11 mouse cellular contexts compared by ENCODE assay signal in the genomic region with DNA sequence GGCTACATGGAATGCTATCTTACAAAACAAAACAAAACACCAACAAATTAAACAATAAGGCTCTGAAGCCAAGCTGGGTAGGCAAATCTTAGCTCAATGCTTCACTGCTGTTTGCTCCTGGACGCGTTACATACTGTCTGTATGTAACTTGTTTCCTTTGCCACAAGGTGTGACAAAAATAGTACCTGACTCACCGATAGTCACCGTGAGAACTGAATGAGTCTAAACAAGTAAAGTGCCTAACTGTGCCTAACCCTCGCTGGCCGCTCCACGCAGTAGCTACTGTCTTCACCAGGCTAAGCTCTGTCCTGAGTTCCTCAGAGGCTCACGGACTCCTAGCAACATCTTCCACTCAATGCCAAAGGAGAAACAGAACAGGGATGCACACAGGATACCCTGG. TPM values are rescaled to one million over a fixed set of nuclear protein-coding genes. Genes with fewer than 3 reads are reported as not detected.
A peak's percentile ranks its signal among the peaks of the same experiment; 100 is the strongest.
DNase-seq lines count a peak whose midpoint lies in the region; ATAC-seq and TF ChIP-seq lines count a peak whose summit lies in the region.
"Had no signal": no experiment of that assay in that cellular context is flagged by ENCODE, and none has a peak within 500 bp of the region (broad histone marks: within the 10 kb centered on the region; RNA-seq: fewer than 3 reads in every experiment).

No protein-coding gene starts in this region.

- ATAC-seq in intestine, embryonic 14.5 days (replicated peaks; ENCODE audit: low FRiP score, low TSS enrichment, low read depth): no peak
- no peak for ATAC-seq in intestine, embryonic 16.5 days
- ATAC-seq in embryonic facial prominence, embryonic 13.5 days (ENCODE audit: insufficient number of reproducible peaks, insufficient read depth, low FRiP score, low TSS enrichment, low read depth): no peak
- ATAC-seq in hindbrain, embryonic 11.5 days (ENCODE audit: low FRiP score): no peak
- no peak for ATAC-seq in midbrain, postnatal 0 days (ENCODE audit: low FRiP score)
- ATAC-seq: inflammation-experienced regulatory T-cells, adult 6 months had no signal

- no peak for DNase-seq in intestine, embryonic 14.5 days (ENCODE audit: low spot score)
- no peak for DNase-seq in hindbrain, embryonic 11.5 days (ENCODE audit: low spot score)
- no peak for DNase-seq in midbrain, postnatal 0 days (ENCODE audit: low spot score)
- no peak for DNase-seq in spleen, adult 12 weeks (ENCODE audit: low spot score)
- DNase-seq in embryo, embryonic 10.5 days (ENCODE audit: low spot score): no peak
- DNase-seq in kidney, adult 18-20 months: no peak

- H3K36me3 ChIP-seq in intestine, embryonic 14.5 days (ENCODE audit: control insufficient read depth, insufficient read depth, low read length): peaks cover 40% of the 10 kb centered on the region
- 0 out of 2 replicates have a peak, but pooled peaks cover 3% of the 10 kb centered on the region for H3K36me3 ChIP-seq in intestine, embryonic 16.5 days (ENCODE audit: control insufficient read depth, insufficient read depth, low read length)
- peaks cover 60% of the 10 kb centered on the region for H3K36me3 ChIP-seq in embryonic facial prominence, embryonic 13.5 days
- no peaks in the 10 kb centered on the region; the same call in 1 of the 2 replicates for H3K36me3 ChIP-seq in hindbrain, embryonic 11.5 days (ENCODE audit: control insufficient read depth, insufficient read depth, low read length)
- H3K36me3 ChIP-seq in midbrain, postnatal 0 days (ENCODE audit: insufficient read depth, low read length): peaks cover 16% of the 10 kb centered on the region

- H3K4me2 ChIP-seq in intestine, embryonic 14.5 days (ENCODE audit: low read length): peak overlapping the region; percentile 67; the same call in 1 of the 2 replicates
- H3K4me2 ChIP-seq in intestine, embryonic 16.5 days (ENCODE audit: low read depth, low read length): no peak overlapping the region
- H3K4me2 ChIP-seq in embryonic facial prominence, embryonic 13.5 days: peak overlapping the region; percentile 64
- H3K4me2 ChIP-seq in hindbrain, embryonic 11.5 days (replicated peaks; ENCODE audit: low read depth, low read length): peak overlapping the region; percentile 71; the same call in 1 of the 2 replicates
- H3K4me2 ChIP-seq in midbrain, postnatal 0 days (ENCODE audit: low read depth, low read length, poor library complexity, severe bottlenecking): peak overlapping the region; percentile 86; the same call in 1 of the 2 replicates

- H3K27me3 ChIP-seq in intestine, embryonic 14.5 days (replicated peaks; ENCODE audit: control insufficient read depth, insufficient read depth, low read length): no peaks in the 10 kb centered on the region
- no peaks in the 10 kb centered on the region for H3K27me3 ChIP-seq in intestine, embryonic 16.5 days (replicated peaks; ENCODE audit: control insufficient read depth, insufficient read depth, low read length)
- H3K27me3 ChIP-seq in embryonic facial prominence, embryonic 13.5 days: no peaks in the 10 kb centered on the region
- no peaks in the 10 kb centered on the region for H3K27me3 ChIP-seq in hindbrain, embryonic 11.5 days (ENCODE audit: control insufficient read depth, insufficient read depth, low read length)
- H3K27me3 ChIP-seq in midbrain, postnatal 0 days (ENCODE audit: insufficient read depth, low read length): no peaks in the 10 kb centered on the region
- H3K27me3 ChIP-seq: embryonic facial prominence, embryonic 15.5 days had no signal

- H3K9ac ChIP-seq in intestine, embryonic 14.5 days (ENCODE audit: low read length): no peak overlapping the region
- no peak overlapping the region for H3K9ac ChIP-seq in intestine, embryonic 16.5 days (ENCODE audit: low read depth, low read length)
- H3K9ac ChIP-seq in embryonic facial prominence, embryonic 13.5 days: 0 out of 2 replicates have a peak overlapping the region, but pooled peaks have one; percentile 27
- no peak overlapping the region for H3K9ac ChIP-seq in hindbrain, embryonic 11.5 days (ENCODE audit: low read depth, low read length)
- no peak overlapping the region for H3K9ac ChIP-seq in midbrain, postnatal 0 days (replicated peaks; ENCODE audit: low read length, poor library complexity, severe bottlenecking)
- H3K9ac ChIP-seq: embryonic facial prominence, embryonic 15.5 days; liver, embryonic 14.5 days had no signal

- peaks cover 23% of the 10 kb centered on the region for H3K4me1 ChIP-seq in intestine, embryonic 14.5 days (replicated peaks; ENCODE audit: control insufficient read depth, insufficient read depth, low read length)
- peaks cover 25% of the 10 kb centered on the region for H3K4me1 ChIP-seq in intestine, embryonic 16.5 days (ENCODE audit: control insufficient read depth, insufficient read depth, low read length)
- peaks cover 43% of the 10 kb centered on the region for H3K4me1 ChIP-seq in embryonic facial prominence, embryonic 13.5 days
- H3K4me1 ChIP-seq in hindbrain, embryonic 11.5 days (replicated peaks; ENCODE audit: control insufficient read depth, insufficient read depth, low read length): peaks cover 14% of the 10 kb centered on the region
- peaks cover 16% of the 10 kb centered on the region for H3K4me1 ChIP-seq in midbrain, postnatal 0 days (ENCODE audit: insufficient read depth, low read length)

- 86% methylated on average over 8 of the region's 8 CpGs for WGBS in intestine, embryonic 14.5 days
- WGBS in intestine, embryonic 16.5 days: 78% methylated on average over 8 of the region's 8 CpGs
- whole genome bisulfite sequencing in embryonic facial prominence, embryonic 13.5 days: 87% methylated on average over 8 of the region's 8 CpGs
- 92% methylated on average over 8 of the region's 8 CpGs for WGBS in hindbrain, embryonic 11.5 days
- WGBS in midbrain, postnatal 0 days: 81% methylated on average over 8 of the region's 8 CpGs

- TF ChIP-seq CTCF in midbrain, postnatal 0 days (IDR thresholded peaks at IDR 0.05): no peak

- no peak overlapping the region for H3K27ac ChIP-seq in intestine, embryonic 14.5 days (ENCODE audit: low read depth)
- H3K27ac ChIP-seq in intestine, embryonic 16.5 days (ENCODE audit: low read length): no peak overlapping the region
- no peak overlapping the region for H3K27ac ChIP-seq in embryonic facial prominence, embryonic 13.5 days
- no peak overlapping the region for H3K27ac ChIP-seq in hindbrain, embryonic 11.5 days (ENCODE audit: low read depth, low read length)
- H3K27ac ChIP-seq in midbrain, postnatal 0 days (ENCODE audit: low read depth, low read length): no peak overlapping the region
- H3K27ac ChIP-seq: embryonic facial prominence, embryonic 15.5 days; liver, embryonic 14.5 days had no signal

- no peak overlapping the region for H3K4me3 ChIP-seq in intestine, embryonic 14.5 days (ENCODE audit: low read depth, low read length)
- no peak overlapping the region for H3K4me3 ChIP-seq in intestine, embryonic 16.5 days (ENCODE audit: low read length)
- no peak overlapping the region for H3K4me3 ChIP-seq in embryonic facial prominence, embryonic 13.5 days
- H3K4me3 ChIP-seq in hindbrain, embryonic 11.5 days (ENCODE audit: low read depth, low read length): no peak overlapping the region
- H3K4me3 ChIP-seq in midbrain, postnatal 0 days (ENCODE audit: low read depth, low read length): no peak overlapping the region

- no peaks in the 10 kb centered on the region for H3K9me3 ChIP-seq in intestine, embryonic 14.5 days (ENCODE audit: control insufficient read depth, low read length)
- no peaks in the 10 kb centered on the region for H3K9me3 ChIP-seq in intestine, embryonic 16.5 days (ENCODE audit: control insufficient read depth, low read length)
- H3K9me3 ChIP-seq in embryonic facial prominence, embryonic 13.5 days: no peaks in the 10 kb centered on the region
- no peaks in the 10 kb centered on the region for H3K9me3 ChIP-seq in hindbrain, embryonic 11.5 days (ENCODE audit: control insufficient read depth, low read length)
- no peaks in the 10 kb centered on the region for H3K9me3 ChIP-seq in midbrain, postnatal 0 days (ENCODE audit: low read length)
- H3K9me3 ChIP-seq: embryonic facial prominence, embryonic 15.5 days had no signal

RNA-seq across cellular contexts. Expression of a gene that starts 3.5 kb away (rescaled TPM):
- 69.9 and 82.2 TPM in 2 replicates for polyA plus RNA-seq in intestine, embryonic 14.5 days (2014; fragmentation: Nextera tagmentation; extraction: Ambion mirVana)
- 14.4 and 19.9 TPM in 2 replicates for polyA plus RNA-seq in intestine, embryonic 16.5 days (2015; fragmentation: Nextera tagmentation; extraction: Ambion mirVana)
- polyA plus RNA-seq in embryonic facial prominence, embryonic 13.5 days (2015; fragmentation: Nextera tagmentation; extraction: Ambion mirVana): 96.5 and 96.8 TPM in 2 replicates
- 90.8 and 91.1 TPM in 2 replicates for polyA plus RNA-seq in hindbrain, embryonic 11.5 days (2014; fragmentation: Nextera tagmentation; extraction: Ambion mirVana)
- 52.3 and 58.5 TPM in 2 replicates for total RNA-seq in midbrain, postnatal 0 days (2014; rRNA removed)
- polyA plus RNA-seq in midbrain, postnatal 0 days (2015; fragmentation: Nextera tagmentation; extraction: Ambion mirVana): 46.4 and 52.7 TPM in 2 replicates

RNA-seq across cellular contexts. Expression of a gene that starts 46.0 kb away (rescaled TPM):
- polyA plus RNA-seq in intestine, embryonic 14.5 days (2014; fragmentation: Nextera tagmentation; extraction: Ambion mirVana): 9.8 and 11.2 TPM in 2 replicates
- polyA plus RNA-seq in intestine, embryonic 16.5 days (2015; fragmentation: Nextera tagmentation; extraction: Ambion mirVana): 13.4 and 13.6 TPM in 2 replicates
- 13.8 and 18.3 TPM in 2 replicates for polyA plus RNA-seq in embryonic facial prominence, embryonic 13.5 days (2015; fragmentation: Nextera tagmentation; extraction: Ambion mirVana)
- polyA plus RNA-seq in hindbrain, embryonic 11.5 days (2014; fragmentation: Nextera tagmentation; extraction: Ambion mirVana): 11.5 and 13.0 TPM in 2 replicates
- 10.5 and 11.5 TPM in 2 replicates for total RNA-seq in midbrain, postnatal 0 days (2014; rRNA removed)
- polyA plus RNA-seq in midbrain, postnatal 0 days (2015; fragmentation: Nextera tagmentation; extraction: Ambion mirVana): 15.0 and 16.0 TPM in 2 replicates
